Mouse (Mus musculus) bone marrow macrophage, adult 2 months (primary cell): Measurements from ENCODE around the gene Ube2j1.

ENCODE experiments used
- CTCF ChIP-seq: IDR thresholded peaks from 2 replicates; pipeline ENCODE4 v1.5.1; 2012; ENCODE audit warnings: low read depth, mild to moderate bottlenecking, low read length, moderate library complexity
- POLR2A ChIP-seq: IDR thresholded peaks from 2 replicates; pipeline ENCODE4 v1.6.1; 2012; ENCODE audit warnings: mild to moderate bottlenecking, low read depth, low read length, borderline replicate concordance

DNA sequence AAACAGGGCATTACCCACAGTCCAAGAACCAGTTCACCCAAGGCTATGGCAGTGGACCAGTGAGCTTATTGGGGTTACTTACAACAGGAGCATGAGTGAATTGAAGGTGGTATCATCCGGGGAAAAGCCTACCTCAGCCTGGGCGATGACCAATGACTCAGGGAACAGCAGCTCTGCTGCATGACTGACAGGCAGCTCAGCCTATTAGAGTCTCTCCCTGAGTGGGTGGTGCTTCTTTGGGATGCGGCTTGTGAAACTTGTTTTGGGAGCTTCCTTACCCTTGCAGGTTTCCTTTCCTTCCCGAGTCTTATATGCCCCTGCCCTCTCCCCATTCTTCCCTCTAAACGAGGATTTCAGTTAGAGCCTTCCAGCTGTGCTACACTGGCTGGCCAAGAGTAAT lies 21.4 kb downstream of the Ube2j1 start:
- no peak for TF ChIP-seq POLR2A
- TF ChIP-seq CTCF, result no peak
